Mouse (Mus musculus) right cerebral cortex, postnatal 4 days (tissue): ENCODE measurements around the gene Gm20388.
"Not testable (repeated sequence)": the region's sequence is repeated elsewhere in the genome, so short reads cannot be mapped to it uniquely, and the experiment has no call there.

Experiments
- DNase-seq: peaks from one replicate; pipeline ENCODE4 v3.0.0-alpha.2; 2022

Gm20388 gene

DNA sequence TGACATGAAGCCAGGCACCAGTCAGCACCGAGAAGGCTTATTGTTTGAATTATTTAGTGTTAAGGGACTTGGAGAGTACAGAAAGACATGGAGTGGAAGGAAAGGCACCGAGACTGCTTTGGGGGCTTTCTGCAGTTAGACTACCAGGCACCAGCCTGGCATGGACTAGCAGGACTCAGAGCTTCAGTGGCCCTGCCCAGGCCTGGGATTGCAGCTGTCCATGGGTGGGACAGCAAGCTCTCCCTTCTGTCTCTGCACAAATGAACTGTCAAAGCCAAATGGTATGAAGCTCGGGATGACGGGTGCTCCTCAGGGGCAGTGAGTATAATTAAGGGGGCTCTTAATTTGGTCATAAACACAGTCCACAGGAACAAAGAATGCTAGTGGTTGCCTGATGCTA is 3153.4 kb downstream of the Gm20388 start:
- DNase-seq: no peak

DNA sequence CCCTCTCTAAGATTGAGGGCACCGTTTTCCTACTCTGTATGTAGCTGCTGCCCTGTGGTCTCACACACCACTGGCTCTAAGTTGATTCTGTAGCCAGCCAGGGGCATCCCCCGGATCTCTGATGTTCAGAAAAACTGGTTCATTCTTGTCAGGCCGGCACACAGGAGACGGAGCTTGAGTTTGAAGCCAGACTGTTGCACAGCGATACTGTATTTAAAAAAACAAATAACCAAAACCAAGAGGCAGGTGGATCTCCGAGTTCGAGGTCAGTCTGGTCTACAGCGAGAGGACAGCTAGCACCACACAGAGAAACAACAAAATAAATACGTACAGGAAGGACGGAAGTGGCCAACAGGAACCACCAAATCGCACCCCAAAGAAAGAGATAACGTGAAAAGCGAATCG is 3154.2 kb downstream of the Gm20388 start:
- DNase-seq: no peak

DNA sequence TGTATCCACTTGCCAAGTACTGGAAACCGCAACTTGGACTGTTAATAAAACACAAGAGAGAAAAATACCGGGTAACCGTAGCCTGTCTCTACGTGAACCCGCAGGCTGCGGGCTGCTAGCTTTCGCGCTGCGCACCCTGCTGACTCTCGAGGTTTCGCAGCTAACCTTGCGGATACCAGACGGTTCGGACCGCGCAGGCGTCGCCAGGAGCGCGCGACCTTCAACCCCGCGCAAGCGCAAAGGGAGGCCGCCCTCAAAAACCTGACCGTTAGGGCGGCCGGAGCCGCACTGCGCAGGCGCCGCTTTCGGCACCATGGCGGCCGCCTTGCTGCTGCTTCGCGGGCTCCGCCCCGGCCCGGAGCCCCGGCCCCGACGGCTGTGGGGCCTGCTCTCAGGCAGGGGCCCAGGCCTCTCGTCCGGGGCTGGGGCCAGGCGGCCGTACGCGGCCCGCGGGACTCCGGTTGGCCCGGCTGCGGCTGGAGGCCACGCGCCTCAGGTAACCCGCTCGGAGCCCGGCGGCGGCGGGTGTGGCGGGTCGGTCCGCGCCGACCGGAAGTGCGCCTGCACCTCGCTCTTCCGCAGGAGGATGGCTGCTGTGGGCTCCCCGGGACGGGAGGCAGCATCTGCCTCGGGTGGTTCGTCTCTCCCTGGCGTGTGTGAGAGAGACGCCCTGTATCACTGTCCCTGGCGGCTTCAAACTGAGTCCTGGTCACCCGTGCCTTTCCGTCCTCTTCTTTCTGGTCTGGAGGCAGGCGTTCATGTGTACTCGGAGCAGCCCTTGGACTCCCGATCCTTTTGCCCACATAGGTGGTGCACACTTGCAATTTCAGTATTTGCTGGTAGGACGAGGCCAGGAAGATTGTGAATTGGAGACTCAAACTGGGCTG is 3154.8 kb downstream of the Gm20388 start:
- DNase-seq: peak; percentile 95

DNA sequence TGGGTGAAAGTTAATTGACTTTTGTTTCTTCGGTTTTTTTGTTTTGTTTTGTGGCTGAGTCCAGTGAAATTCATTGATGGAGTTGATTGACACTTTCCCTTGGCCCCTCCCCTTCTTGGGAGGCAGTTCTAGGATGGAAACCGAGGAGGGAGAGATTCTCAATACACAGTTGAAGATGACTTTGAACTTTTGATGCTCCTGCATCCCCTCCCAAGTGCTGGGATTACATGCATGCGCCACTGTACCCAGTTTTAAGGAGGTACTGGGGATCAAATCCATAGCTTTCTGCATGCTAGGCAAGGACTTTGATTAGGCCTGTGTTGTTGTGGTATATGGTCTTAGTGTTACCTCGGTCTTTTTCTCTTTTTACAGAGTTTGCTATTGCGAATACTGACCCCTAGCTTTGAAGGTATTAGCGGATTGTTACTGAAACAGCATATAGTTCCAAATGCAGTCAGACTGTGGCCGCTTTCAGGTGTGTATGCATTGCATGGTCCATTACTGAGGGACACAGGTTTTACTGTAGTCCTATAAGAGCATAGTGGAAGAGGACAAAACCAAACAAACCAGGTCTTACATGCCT is 3155.6 kb downstream of the Gm20388 start:
- no peak for DNase-seq

DNA sequence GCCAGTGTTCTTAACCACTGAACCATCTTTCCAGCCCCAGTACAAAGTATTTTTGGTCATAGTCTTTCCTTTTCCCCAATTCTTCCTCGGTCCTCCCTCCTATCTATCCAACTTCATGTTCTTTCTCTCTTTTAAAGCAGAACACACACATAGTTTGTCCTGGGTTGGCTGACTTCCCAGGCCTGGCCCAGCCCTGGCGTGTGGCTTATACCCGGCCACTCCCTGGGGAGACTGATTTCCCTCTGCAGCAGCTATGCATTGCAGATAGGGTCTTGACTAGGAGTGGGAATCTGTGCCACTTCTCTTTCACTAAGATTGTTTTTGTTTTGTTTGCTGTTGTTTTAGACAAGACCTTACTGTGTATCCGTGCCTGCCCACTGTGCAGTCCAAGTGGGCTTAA is 3160.5 kb downstream of the Gm20388 start:
- no peak for DNase-seq

DNA sequence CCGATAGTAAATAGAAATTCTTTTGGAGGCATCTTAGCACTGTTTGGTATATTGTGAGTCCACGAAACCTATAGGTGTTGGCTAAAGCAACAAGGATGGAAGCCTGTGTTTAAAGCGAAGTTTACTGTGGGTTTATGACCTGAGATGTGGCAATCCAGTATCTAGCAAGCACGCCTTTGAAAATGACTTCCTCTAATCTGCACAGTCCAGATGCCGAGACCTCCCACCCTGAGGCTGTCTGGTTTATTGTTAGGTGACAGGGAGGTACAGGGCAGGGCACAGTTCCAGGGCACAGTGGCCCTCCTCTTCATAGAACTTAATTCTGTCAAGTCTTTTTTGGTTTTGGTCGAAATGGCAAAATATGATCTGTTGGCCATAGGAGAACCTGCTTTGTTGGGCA is 3166.6 kb downstream of the Gm20388 start:
- no peak for DNase-seq

DNA sequence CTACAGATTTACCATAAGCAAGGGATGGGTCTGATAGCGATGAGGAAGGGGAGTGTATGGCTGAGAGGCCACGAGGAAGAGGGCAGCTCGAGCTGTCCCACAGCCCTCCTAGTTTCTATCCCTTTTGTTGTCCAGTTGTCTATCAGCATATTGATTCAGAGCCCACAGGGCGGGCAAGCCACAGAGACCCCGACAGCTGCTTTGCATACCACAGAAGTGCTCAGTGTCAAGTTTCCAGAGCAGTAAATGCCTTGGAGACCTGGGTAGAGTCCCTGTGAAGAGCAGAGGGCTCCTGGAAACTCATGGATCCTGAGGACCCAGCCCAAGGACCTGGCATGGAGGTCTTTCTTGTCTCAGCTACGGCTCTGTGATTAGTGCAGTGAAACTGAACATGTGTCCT is 3172.4 kb downstream of the Gm20388 start:
- DNase-seq: no peak

DNA sequence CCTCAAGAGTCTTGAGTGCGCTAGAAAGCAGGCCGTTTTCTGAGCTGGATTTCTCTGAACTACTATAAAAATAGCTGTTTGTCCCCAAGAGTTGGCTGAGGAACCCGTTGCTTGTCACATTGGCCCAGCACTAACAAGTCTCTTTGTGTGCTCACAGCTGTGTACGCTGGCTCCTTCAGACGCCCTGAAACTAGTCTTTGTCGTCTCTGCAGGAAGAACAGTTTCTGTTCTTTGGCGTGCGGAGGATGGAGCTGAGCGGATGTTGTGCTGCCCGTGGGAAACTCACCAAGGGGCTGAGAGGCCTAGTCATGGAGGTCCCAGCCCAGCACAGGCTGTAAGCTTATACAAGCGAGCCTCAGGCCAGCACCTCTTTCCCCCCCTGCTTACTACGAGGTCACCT is 3173.0 kb downstream of the Gm20388 start:
- DNase-seq: no peak

DNA sequence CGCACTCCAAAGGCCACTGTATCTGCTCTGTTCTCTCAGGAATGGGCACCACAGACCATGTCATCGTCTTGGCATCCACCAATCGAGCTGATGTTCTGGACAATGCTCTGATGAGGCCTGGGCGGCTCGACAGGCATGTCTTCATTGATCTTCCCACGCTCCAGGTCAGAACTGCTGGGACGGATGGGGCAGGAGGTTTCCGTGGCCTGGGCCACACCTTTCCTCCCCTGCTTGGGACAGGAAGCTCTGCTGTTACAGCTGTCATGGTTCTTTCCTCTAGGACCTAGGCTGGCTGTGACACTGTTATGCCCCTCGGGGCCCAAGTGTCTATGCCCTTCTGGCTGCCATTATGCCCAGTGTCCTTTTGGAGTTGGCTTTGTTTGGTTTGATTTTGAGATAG is 3176.6 kb downstream of the Gm20388 start:
- no peak for DNase-seq

DNA sequence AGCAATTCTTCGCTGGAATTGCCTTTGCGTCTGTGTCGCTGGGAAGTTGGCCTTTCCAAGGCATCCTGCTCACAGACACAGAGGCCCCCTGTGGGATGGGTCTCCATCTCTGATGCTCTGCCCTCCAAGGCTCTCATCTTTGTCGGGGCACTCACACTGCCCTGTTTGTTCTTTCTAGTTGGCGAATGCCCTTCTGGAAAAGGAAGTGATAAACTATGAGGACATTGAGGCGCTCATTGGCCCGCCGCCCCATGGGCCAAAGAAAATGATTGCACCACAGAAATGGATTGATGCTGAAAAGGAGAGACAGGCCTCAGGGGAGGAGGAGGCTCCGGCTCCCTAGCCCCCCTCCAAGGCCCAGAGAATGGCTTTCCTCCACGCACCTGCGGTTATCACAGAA is 3186.6 kb downstream of the Gm20388 start:
- no peak for DNase-seq

DNA sequence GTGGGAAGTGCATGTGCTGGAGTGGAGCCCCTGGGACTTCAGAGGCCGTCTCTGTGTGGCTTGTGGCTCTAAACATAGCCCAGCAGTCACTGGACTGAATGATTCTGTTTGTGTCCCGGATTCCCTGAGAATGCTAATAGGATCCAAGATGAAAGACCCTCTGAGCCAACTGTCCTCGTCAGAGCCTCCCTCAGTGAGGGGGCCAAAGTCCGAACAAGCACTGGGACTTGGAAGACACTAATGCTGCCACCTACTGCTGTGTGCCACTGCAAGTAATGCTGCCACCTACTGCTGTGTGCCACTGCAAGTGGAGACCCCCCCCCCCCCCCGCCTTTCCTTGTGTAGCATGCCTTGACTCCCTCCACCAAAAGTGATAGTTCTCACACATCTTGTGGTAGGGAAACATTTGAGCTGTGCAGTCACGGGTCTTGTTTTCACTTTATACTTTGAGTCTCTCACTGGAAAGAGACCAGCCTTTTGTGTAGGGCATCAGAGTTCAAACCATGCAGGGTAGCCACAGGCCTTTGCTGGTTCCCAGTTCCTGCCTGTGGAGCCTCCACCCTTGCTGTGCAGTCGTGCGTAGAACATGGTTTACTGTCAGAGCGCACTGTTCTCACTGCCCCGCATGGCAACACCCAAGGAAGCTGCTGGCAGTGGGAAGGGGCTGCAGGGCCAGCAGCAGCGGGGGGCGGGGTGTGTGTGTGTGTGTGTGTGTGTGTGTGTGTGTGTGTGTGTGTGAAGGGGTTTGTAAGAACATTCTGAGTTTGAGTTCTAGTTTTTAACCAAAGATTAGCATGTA is 3187.3 kb downstream of the Gm20388 start:
- DNase-seq: peak; percentile 40

DNA sequence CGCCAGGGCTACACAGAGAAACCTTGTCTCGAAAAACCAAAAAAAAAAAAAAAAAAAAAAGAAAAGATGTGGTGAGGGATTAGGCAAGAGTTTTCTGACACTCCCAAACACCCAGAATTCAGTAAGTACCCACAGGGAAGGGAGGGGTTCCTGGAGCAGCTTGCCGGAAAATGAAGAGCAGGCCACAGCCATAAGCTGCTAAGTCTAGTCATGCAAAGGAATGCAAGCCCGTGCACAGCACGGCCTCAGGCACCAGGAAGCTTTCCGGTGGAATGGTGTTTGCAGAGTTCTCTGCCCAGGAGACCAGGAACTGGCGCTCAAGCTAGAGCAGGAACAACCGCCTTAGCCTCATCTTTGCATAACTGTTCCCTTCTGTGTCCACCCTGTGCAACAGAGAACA is 3189.6 kb downstream of the Gm20388 start:
- DNase-seq: no peak

DNA sequence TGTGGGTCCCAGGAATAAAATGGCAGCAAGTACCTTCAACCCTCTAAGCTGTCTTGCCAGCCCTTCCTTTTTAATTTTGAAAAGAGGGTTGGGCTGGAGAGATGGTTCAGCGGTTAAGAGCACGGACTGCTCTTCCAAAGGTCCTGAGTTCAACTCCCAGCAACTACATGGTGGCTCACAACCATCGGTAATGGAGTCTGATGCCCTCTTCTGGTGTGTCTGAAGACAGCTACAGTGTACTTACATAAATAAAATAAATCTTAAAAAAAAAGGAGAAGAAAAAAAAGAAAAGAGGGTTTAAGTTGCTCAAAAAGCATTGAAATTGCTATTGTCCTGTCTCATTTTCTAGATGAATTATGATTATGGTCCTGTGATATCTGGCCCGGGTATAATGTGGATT is 3190.6 kb downstream of the Gm20388 start:
- no peak for DNase-seq

DNA sequence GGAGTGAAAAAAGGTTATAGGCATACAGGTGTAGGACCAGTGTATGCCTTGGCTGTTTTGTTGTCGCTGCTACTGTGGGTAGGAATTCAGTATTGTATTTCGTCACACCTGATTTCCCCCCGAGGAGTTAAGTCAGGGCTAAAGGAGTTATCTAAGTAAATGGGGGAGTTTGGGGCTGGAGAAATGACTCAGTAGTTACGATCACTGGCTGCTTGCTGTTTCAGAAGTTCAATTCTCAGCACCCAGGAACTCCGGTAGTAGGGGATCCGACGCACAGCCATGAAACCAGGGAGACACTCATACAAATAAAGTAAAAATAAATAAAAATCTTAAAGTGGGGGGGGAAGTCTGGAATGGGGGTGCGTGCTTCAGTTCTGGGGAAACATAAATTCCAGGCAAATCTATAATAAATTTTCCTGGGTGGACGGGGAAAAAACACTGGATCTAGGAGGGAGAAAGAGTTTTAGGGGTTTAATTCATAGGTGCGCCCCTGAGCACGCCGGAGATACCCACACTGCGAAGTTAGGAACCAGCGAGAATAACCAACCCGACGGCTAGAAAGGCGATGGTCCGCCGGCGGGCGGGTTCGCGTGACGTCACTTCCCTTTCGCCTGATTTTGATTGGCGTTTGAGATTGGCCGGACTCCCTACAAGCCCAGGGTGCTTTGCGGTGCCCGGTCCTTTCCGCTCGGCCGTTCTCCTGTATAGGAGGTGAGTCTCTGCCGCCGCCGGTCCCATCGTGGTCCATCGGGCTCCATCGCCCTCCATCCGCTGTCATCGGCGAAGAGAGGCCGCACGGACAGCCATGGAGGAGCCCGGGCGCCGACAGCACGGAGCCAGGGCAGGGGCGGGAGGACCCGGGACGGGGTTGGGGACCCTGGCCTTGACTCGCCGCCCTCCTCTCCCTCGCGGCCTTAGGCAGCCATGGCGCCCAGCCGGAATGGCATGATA is 3191.4 kb downstream of the Gm20388 start, which contains the start of gene Rpl13:
Gene Rpl13, plus strand, starts transcription at position 616 of the 951 bp plus-strand sequence.
- peak; percentile 95 for DNase-seq

DNA sequence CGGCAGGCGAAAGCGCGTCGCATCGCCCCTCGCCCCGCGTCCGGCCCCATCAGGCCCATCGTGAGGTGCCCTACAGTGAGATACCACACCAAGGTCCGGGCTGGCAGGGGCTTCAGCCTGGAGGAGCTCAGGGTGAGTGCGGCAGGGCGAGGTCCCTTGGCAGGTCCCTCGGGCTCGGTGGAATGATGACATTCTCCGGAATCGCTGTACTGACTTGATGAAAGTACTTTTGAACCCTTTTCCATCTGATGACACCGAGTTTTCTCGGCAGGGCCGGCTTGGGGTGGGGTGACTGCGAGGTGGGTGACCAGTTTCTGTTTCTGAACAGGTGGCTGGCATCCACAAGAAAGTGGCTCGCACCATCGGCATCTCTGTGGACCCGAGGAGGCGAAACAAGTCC is 3192.2 kb downstream of the Gm20388 start:
- DNase-seq: not testable (repeated sequence)

DNA sequence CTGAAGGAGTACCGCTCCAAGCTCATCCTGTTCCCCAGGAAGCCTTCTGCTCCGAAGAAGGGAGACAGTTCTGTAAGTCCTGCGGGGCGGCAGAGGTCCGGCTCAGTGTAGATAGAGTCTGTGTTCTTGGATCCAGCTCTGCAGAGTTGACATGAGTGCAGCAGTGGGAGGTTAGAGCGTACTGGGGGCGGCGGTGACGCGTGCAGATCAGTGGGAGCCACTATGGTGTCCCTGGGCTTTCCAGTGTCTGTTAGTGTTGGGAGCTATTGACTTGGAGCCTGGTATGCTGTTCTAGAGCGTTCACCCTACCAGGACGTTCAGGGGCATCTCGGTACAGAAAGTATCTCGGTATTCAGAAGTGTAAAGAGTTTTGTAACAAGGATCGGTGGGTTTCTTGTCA is 3192.6 kb downstream of the Gm20388 start:
- no peak for DNase-seq

DNA sequence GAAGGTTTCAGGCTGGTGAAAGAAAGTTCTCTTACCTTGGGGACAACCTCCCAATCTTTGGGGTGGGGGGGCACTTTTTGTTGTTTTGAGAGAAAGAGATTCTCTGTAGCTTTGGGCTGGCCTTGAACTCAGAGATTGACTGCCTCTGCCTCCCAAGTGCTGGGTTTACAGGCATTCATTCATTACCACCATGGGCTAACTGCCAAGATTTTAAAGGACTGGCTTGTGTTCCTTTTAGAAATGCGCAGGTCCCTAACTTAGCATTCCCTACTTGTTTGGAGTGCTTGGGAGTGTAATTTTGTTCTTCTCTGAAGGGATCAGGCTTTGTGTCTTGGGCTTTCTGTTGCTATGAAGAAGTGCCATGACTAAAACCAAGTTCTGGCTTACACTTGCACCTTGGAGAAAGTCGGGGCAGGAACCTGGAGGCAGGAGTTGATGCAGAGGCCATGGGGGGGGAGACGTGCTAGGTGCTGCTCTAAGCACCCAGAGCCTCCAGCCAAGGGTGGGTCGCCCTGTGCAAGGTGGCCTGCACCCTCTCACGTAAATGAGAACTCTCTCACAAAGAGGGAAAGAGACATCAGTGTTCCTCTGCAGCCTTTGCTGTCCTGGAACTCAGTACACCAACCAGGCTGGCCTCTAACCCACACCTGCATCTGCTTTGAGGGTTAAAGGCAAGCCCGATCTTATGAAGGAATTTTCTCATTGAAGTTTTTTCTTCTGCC is 3193.6 kb downstream of the Gm20388 start:
- no peak for DNase-seq

DNA sequence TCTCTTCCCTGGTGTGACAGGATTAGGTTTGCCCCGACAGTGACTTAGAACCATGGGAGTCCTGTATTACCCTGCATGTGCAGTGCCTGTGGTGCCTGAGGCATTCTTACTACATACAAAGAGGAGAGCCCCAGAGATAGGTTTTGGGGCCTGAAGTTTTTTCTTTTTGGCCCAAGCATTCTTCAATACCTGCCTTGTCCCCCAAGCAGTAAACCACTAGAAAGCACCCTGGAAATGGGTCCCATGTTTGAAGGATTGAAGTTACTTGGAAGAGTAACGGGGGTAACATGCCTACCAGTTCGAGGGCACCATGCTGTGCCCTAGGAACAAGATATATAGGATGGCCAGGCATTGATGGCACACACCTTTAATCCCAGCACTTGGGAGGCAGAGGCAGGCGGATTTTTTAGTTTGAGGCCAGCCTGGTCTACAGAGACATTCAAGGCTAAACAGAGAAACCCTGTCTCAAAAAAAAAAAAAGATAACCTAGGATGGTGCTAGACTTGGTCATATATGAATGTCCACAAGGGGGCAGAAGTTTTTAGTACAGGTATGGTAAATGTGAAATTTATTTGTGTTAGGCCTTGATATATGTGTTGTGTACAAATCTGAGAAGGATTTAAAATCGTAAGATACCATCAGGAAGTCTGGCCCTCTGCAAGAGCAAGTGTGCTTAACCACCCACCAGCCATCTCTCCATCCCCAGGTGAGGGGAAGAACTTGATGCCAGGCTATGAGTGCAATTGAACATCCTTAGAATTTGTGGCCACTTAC is 3195.1 kb downstream of the Gm20388 start:
- no peak for DNase-seq

DNA sequence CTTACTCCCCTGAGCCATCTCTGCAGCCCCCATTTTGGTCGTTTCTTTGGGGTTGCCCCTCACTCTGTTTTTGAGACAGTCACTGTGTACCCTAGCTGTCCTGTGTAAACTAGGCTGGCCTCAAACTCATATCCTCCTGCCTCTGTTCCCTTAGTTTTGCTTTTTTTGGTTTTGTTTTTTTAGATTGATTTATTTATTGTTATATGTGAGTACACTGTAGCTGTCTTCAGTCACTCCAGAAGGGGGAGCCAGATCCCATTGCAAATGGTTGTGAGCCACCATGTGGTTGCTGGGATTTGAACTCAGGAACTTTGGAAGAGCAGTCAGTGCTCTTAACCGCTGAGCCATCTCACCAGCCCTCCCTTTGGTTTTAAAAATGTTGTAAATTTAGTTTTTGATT is 3195.9 kb downstream of the Gm20388 start:
- no peak for DNase-seq

DNA sequence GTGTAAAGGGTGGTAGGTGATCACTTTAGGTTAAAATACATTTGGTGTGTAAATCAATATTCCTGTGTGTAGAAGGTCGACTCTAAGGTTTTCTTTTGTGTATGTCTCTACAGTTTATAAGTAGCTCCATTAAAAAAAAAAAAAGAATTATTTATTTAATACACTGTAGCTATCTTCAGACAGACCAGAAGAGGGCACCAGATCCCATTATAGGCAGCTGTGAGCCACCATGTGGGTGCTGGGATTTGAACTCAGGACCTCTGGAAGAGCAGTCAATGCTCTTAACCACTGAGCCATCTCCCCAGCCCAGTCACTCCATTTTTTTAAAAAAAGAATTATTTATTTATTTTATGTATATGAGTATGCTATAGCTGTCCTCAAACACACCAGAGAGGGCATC is 3197.4 kb downstream of the Gm20388 start:
- DNase-seq: no peak

DNA sequence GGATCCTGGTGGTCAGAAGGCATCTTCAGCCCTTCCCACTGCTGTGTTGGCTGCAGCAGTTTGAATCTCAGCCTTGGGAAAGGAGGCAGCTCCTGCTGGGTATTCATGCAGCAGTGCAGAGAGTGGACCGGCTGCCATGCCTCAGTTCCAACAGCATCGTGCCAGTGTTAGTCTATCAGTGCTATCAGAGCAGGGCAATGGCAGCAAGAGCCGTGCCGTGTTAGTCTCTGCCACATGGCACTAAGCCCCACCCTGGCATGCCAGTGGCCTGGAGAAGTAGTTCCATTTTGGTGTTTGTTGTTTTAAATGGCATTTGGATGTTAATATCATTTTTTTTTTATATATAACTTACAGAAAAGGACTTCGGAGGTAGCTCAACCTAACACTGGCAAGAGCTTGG is 3198.3 kb downstream of the Gm20388 start:
- no peak for DNase-seq
